Mouse (Mus musculus) neural tube, embryonic 12.5 days (tissue): ENCODE measurements around the gene Snd1. TPM values are rescaled to one million over a fixed set of nuclear protein-coding genes. Genes with fewer than 3 reads are reported as not detected.

Experiments
- ATAC-seq: fragments of 200-750 bp; cut with Nextera tagmentation; 2 replicates; pipeline ENCODE4 v1.8.0; 2017; ENCODE audit warnings: low read depth, mild to moderate bottlenecking, moderate TSS enrichment, moderate library complexity; ENCODE audit not compliant: low FRiP score
- H3K27ac ChIP-seq: fragments of 300-500 bp; sonication (generic); 2 replicates; pipeline ENCODE4 v1.5.1; 2016
- H3K27me3 ChIP-seq: fragments of 300-500 bp; sonication (generic); replicated peaks from 2 replicates; pipeline ENCODE4 v1.6.1; 2016; ENCODE audit warnings: mild to moderate bottlenecking
- H3K36me3 ChIP-seq: fragments of 300-500 bp; sonication (generic); 2 replicates; pipeline ENCODE4 v1.6.1; 2016; ENCODE audit warnings: mild to moderate bottlenecking
- H3K4me1 ChIP-seq: fragments of 300-500 bp; sonication (generic); 2 replicates; pipeline ENCODE4 v1.6.1; 2016
- H3K4me2 ChIP-seq: fragments of 300-500 bp; sonication (generic); replicated peaks from 2 replicates; pipeline ENCODE4 v1.6.1; 2016; ENCODE audit warnings: mild to moderate bottlenecking
- H3K4me3 ChIP-seq: fragments of 300-500 bp; sonication (generic); 2 replicates; pipeline ENCODE4 v1.5.1; 2016
- H3K9ac ChIP-seq: fragments of 300-500 bp; sonication (generic); 2 replicates; pipeline ENCODE4 v1.6.1; 2016; ENCODE audit warnings: mild to moderate bottlenecking
- H3K9me3 ChIP-seq: fragments of 300-500 bp; sonication (generic); 2 replicates; pipeline ENCODE4 v1.6.1; 2016; ENCODE audit warnings: mild to moderate bottlenecking
- WGBS: fragments of 180-500 bp; shearing (Covaris S2); methylation state at CpG from one replicate; pipeline ENCODE4 v1.1.7; 2016; 5-methylcytosine and 5-hydroxymethylcytosine counted together
- polyA plus RNA-seq: library from polyadenylated mRNA; unstranded; fragments of >200 nt; fragmentation: Nextera tagmentation; extraction: Ambion mirVana; gene quantifications from 2 replicates; pipeline ENCODE4 v1.2.1, GENCODE M21; 2016

Snd1 gene
- polyA plus RNA-seq, 1 experiment from 2014 or later, result 101 TPM

DNA sequence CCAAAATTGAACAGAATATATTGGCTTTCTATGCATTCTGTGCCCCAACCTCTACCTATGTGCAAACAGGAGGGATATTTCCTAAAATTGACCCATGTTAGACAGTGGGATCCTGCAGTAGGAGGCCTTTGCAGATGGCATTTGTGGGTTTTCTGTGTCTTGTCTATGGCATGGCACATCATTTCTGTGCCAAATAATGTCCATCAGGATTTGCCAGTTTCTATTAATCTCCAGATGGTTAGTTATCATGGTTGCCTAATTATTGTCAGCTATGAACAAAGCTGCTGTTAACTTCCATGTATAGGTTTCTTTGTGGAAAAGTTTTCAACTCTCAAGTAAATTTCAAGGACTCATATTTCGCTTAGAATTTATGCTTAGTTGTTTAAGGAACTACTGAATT is 192.6 kb downstream of the Snd1 start:
- Histone ChIP-seq H3K9me3 (no peaks in the 10 kb centered on the region), H3K9ac (no peak overlapping the region), H3K4me2 (no peak overlapping the region), H3K27me3 (no peaks in the 10 kb centered on the region), H3K27ac (no peak overlapping the region), H3K4me1 (no peaks in the 10 kb centered on the region), H3K36me3 (no peaks in the 10 kb centered on the region), H3K4me3 (no peak overlapping the region)
- no peak for ATAC-seq
- 95% methylated on average over 1 of the region's 1 CpGs for WGBS

DNA sequence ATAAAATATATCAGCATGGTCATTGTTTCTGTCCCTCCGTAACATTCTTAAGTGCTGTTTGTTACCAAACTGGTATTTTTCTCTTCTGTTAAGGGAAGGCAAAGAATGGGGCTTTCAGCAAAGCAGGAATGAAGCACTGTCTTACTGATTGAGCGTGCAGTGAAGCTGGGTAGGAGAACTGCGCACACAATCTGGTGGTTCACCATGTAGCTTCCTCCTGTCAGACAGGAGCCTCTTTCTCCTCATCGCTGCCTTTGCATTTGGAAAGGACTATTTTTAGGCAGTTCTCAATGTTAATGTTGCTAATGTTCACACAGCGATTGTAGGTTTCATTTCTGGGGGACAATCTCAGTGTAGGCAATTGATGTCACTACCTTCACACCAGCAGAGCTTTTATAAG is 194.3 kb downstream of the Snd1 start:
- Histone ChIP-seq H3K9me3 (no peaks in the 10 kb centered on the region), H3K36me3 (no peaks in the 10 kb centered on the region), H3K4me2 (no peak overlapping the region), H3K4me3 (no peak overlapping the region), H3K27me3 (no peaks in the 10 kb centered on the region), H3K9ac (no peak overlapping the region), H3K27ac (no peak overlapping the region), H3K4me1 (no peaks in the 10 kb centered on the region)
- WGBS, result 90% methylated on average over 5 of the region's 5 CpGs
- no peak for ATAC-seq

DNA sequence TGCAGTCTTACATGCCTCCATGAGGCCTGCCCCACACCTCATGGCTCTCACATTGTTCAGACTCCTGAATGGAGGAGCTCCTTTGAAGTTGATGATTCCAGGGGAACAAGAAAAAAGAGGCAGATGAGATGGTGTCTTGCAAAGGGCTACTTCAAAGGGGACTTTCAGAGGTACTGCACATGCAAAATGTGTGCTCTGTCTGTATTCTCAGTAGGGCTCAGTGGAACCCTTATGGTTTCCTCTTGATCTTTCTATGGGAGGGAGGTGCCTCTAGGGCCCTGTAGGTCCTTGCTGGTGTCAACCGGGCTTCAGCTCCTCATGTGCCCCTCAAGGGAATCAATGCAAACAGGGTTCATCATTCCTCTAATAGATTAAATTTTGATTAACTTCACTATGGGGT is 197.4 kb downstream of the Snd1 start:
- H3K4me1 ChIP-seq, result no peaks in the 10 kb centered on the region
- WGBS, result 69% methylated on average over 1 of the region's 1 CpGs
- H3K27ac ChIP-seq, result no peak overlapping the region

DNA sequence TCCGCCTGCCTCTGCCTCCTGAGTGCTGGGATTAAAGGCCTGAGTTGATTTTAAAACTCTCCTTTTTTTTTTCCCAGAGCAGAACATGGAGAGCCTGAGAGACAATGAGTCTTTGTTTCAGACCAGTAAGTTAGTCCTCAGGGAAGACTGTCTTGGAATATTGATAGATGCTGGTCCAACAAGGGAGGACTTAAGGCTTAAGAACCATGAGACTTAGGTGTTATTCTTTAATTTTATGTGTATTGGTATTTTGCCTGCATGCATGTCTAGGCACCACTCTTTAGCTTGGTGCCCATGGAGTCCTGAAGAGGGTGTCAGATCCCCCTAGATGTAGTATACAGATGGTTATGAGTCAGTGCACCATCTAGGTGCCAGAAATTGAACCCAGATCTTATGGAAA is 199.7 kb downstream of the Snd1 start:
- Histone ChIP-seq H3K4me2 (no peak overlapping the region), H3K27ac (no peak overlapping the region), H3K4me3 (no peak overlapping the region), H3K27me3 (no peaks in the 10 kb centered on the region), H3K9ac (no peak overlapping the region), H3K36me3 (no peaks in the 10 kb centered on the region), H3K4me1 (no peaks in the 10 kb centered on the region), H3K9me3 (no peaks in the 10 kb centered on the region)
- 92% methylated on average over 1 of the region's 1 CpGs for WGBS
- ATAC-seq, result no peak

More for the DNA sequence above, 197.4 kb downstream of the Snd1 start:
- H3K4me2 ChIP-seq, result no peak overlapping the region
- H3K9me3 ChIP-seq, result no peaks in the 10 kb centered on the region
- no peak overlapping the region for H3K4me3 ChIP-seq
- H3K9ac ChIP-seq, result no peak overlapping the region
- no peaks in the 10 kb centered on the region for H3K27me3 ChIP-seq
- H3K36me3 ChIP-seq, result no peaks in the 10 kb centered on the region
- no peak for ATAC-seq

DNA sequence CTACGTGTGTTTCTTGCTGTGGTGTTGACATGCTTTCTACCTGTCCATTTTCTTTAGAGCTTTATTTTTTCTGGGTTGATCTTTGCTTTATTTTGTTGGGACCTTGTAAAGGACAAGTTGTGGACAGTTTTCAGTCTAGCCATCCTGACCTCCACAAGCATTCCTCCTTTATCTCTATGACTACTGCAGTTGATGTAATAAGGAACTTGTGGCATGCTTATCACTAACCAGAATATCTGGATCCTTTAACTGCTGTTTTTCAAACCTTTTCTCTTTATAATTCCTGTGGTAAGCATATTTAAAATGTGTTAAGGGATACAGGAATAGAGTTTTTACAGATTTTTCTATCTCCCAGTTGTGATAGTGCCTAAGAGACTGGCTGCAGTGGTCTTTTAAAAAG is 204.0 kb downstream of the Snd1 start:
- no peak for ATAC-seq
- peaks cover 7% of the 10 kb centered on the region; the same call in 1 of the 2 replicates for H3K4me1 ChIP-seq
- H3K27ac ChIP-seq, result no peak overlapping the region
- no peak overlapping the region for H3K9ac ChIP-seq
- no peak overlapping the region for H3K4me3 ChIP-seq
- H3K27me3 ChIP-seq, result no peaks in the 10 kb centered on the region
- no peaks in the 10 kb centered on the region for H3K36me3 ChIP-seq
- no peak overlapping the region for H3K4me2 ChIP-seq
- no peaks in the 10 kb centered on the region for H3K9me3 ChIP-seq
- 92% methylated on average over 1 of the region's 1 CpGs for WGBS

DNA sequence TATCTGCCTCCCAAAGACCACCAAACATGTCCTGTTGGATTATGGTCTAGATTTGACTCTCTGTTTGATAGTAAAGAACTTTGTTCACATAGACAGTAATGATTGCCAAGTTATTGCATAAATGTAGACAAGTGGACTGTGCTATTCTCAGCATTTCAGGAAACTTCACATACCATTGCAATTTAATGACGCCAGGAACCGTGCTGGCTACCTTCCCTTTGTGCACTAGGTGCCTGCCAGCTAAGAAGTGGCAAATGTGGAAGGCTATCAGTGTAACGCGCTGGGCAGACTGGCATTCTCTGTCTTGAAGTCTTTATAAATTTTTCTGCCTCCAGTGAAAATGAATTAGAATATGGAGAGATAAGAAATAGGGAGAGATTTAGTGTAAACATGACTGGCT is 205.6 kb downstream of the Snd1 start:
- H3K27ac ChIP-seq, result no peak overlapping the region
- no peak for ATAC-seq
- H3K27me3 ChIP-seq, result no peaks in the 10 kb centered on the region
- 85% methylated on average over 4 of the region's 4 CpGs for WGBS
- H3K4me3 ChIP-seq, result no peak overlapping the region
- no peak overlapping the region for H3K4me2 ChIP-seq
- H3K4me1 ChIP-seq, result peaks cover 7% of the 10 kb centered on the region; the same call in 1 of the 2 replicates
- no peaks in the 10 kb centered on the region for H3K36me3 ChIP-seq
- no peaks in the 10 kb centered on the region for H3K9me3 ChIP-seq
- H3K9ac ChIP-seq, result no peak overlapping the region

DNA sequence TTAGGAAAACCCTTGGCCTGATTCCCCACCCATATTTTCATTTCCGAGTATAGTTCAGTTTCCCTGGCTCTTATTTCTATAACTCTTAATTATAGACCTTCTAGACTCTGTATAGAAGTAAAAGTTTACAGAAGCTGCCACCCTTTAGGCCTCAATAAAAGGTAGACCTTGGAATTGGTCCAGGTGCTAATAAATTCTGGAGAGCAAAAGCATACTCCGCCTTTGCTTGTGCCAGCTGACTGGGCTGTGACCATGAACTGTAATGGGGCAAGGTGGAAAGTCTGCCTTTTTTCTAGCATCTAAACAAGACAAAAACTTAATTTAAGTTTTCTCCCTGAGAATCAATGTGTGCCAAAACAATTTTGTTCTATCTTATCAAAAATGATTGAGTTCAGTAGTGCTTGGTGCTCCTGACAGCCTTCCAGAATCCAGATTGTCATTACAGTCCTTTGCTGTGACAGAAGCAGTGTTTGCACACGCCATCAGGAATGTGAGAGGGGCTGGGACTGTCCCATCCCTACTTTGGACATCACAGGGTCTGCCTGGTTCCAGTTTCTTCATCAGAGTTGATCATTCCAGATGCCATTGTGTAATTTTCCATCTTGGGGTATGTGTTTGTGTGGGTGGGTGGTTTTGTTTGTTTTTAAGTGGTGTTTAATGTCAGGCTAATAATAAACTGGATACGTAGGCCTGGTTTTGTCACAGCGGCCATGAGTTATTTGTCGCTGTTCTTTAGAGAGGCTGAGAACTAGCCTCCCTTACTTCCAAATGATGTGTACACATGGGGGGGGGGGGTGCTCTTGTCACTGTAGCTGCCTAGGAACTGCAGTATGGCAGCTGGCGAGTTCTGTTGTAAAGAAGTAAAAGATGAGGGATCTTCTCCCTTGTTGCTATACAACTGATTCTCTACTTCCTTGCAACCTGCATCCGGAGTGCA is 206.8 kb downstream of the Snd1 start:
- Histone ChIP-seq H3K9ac (no peak overlapping the region), H3K4me3 (no peak overlapping the region), H3K4me2 (no peak overlapping the region), H3K27ac (no peak overlapping the region), H3K27me3 (no peaks in the 10 kb centered on the region), H3K9me3 (no peaks in the 10 kb centered on the region), H3K36me3 (no peaks in the 10 kb centered on the region), H3K4me1 (peaks cover 7% of the 10 kb centered on the region; the same call in 1 of the 2 replicates)
- no peak for ATAC-seq
- 86% methylated on average over 8 of the region's 8 CpGs for WGBS

DNA sequence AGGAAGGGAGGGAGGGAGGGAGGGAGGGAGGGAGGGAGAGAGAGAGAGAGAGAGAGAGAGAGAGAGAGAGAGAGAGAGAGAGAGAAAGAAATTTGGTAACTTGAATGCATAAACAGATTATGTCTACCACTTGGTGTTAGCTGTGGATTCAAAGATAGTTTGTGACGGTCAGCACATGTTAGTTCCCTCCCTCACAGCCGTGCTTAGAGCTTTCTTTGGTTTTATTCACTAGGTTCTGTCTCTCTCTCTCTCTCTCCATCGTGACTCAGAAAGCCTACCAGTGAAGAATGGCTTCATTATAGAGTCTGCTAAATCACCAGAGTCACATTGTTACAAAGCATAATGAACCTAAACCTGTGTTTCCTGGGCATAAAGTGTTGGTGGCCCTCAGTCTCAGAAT is 210.1 kb downstream of the Snd1 start:
- Histone ChIP-seq H3K36me3 (no peaks in the 10 kb centered on the region), H3K4me3 (no peak overlapping the region), H3K4me2 (no peak overlapping the region), H3K9ac (no peak overlapping the region), H3K27ac (no peak overlapping the region), H3K27me3 (no peaks in the 10 kb centered on the region), H3K4me1 (peaks cover 7% of the 10 kb centered on the region; the same call in 1 of the 2 replicates), H3K9me3 (no peaks in the 10 kb centered on the region)
- no peak for ATAC-seq
- 43% methylated on average over 3 of the region's 3 CpGs for WGBS

DNA sequence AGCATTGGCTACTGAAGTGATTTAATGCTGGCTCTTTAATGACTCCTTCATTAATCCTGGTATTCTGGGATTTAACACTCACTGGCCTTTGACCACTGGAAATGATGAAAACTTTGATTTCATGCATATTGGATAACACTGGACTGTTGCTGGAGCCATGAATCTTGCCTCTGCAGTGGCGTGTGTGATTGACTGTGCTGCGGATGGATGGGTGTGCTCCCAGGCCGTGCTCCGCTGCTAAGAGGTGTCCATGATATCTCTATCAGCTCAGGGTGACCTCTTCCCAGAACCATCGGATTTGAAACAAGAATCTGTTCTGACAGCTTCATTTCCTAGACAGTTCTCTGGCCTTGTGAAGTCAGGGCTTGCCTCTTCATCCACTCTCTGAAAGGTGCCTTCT is 210.8 kb downstream of the Snd1 start:
- Histone ChIP-seq H3K4me2 (no peak overlapping the region), H3K9me3 (no peaks in the 10 kb centered on the region), H3K27me3 (no peaks in the 10 kb centered on the region), H3K9ac (no peak overlapping the region), H3K4me1 (peaks cover 5% of the 10 kb centered on the region; the same call in 1 of the 2 replicates), H3K4me3 (no peak overlapping the region), H3K27ac (no peak overlapping the region), H3K36me3 (no peaks in the 10 kb centered on the region)
- WGBS, result 82% methylated on average over 5 of the region's 5 CpGs
- ATAC-seq, result no peak

DNA sequence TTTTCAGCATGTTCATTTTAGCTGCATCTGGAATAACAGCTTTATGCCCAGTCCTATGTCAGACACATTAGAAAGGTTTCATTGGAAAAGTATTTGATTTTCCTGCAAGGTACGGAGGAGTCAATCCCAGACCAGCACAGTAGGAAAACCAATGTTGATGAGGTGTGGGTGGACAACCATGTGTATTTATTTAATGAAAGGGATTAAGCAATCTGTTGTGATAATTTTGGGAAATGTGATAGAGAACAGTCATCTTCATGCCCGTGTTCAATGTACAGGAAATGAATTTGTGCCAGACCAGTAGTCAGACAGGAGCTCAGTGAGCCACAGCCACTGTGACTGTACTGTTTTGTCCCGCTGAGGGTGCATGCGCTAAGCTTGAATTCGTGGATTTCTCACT is 212.8 kb downstream of the Snd1 start:
- no peak for ATAC-seq
- H3K36me3 ChIP-seq, result no peaks in the 10 kb centered on the region
- H3K27ac ChIP-seq, result no peak overlapping the region
- H3K4me2 ChIP-seq, result no peak overlapping the region
- no peaks in the 10 kb centered on the region for H3K27me3 ChIP-seq
- 95% methylated on average over 5 of the region's 5 CpGs for WGBS
- H3K4me3 ChIP-seq, result no peak overlapping the region
- no peaks in the 10 kb centered on the region for H3K9me3 ChIP-seq
- H3K9ac ChIP-seq, result no peak overlapping the region
- no peaks in the 10 kb centered on the region for H3K4me1 ChIP-seq

DNA sequence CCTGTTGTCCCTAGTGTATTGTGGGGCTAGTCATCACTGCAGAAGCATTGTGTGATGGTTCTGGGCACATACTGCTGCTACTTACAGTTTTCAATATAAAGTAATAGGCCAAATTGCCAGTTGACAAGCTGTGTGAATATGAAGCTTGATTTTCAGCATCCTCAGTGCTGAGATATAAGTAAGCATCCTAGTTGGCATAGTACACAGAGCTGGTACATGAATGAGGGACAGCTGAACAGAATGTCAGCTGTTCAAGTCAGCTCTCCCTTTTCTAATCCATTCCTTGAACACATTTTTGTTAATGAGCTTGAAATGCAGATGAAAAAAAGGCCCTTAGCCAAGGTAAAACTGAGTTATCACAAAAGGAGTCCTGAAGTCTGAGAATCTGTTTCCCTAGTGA is 217.7 kb downstream of the Snd1 start:
- Histone ChIP-seq H3K27ac (no peak overlapping the region), H3K27me3 (no peaks in the 10 kb centered on the region), H3K4me1 (no peaks in the 10 kb centered on the region), H3K9ac (no peak overlapping the region), H3K4me2 (no peak overlapping the region), H3K9me3 (no peaks in the 10 kb centered on the region), H3K36me3 (no peaks in the 10 kb centered on the region), H3K4me3 (no peak overlapping the region)
- no peak for ATAC-seq

DNA sequence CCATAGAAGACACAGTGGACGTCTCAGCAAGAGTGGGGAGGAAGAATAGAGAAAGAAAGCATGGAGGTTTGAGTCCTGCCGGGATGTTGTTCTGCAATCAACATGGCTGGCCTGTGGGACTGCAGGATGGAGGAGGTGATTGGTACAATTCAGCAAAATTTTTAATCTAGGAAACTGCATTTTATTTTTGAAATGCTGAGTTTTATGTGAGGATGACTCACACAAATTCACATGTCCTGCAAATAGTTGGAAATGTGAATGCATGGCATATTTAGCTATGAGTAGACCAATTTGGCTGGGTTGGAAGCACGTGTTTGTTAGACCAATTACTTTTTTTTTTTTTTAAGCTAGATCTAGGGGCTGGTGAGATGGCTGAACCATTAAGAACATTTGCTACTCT is 222.3 kb downstream of the Snd1 start:
- H3K4me2 ChIP-seq, result no peak overlapping the region
- H3K36me3 ChIP-seq, result no peaks in the 10 kb centered on the region
- no peak overlapping the region for H3K4me3 ChIP-seq
- H3K27ac ChIP-seq, result no peak overlapping the region
- H3K4me1 ChIP-seq, result no peaks in the 10 kb centered on the region
- H3K9ac ChIP-seq, result no peak overlapping the region
- H3K9me3 ChIP-seq, result no peaks in the 10 kb centered on the region
- no peaks in the 10 kb centered on the region for H3K27me3 ChIP-seq
- WGBS, result 91% methylated on average over 3 of the region's 3 CpGs
- no peak for ATAC-seq

DNA sequence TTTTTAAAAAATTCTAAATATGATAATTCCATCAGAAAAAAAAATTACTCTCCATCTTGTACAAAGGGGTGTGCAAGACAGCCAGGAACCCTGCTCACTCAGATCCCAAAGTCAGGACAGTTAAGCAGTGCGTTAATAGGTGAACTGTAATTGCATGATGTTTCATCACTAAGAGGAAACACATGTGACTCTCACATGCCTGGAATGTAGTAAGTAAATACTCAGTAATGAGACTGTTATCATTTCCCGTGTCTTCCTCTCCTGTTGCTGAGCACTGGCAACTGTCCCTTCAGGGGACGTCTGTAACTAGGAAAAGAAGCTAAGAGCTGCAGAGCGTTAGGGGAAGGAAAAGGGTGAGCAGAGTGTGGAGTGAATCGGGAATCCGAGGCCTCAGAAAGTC is 229.7 kb downstream of the Snd1 start:
- H3K27ac ChIP-seq, result no peak overlapping the region
- no peak overlapping the region for H3K4me3 ChIP-seq
- ATAC-seq, result no peak
- no peaks in the 10 kb centered on the region for H3K27me3 ChIP-seq
- WGBS, result 65% methylated on average over 6 of the region's 6 CpGs
- H3K36me3 ChIP-seq, result no peaks in the 10 kb centered on the region; the same call in 1 of the 2 replicates
- no peak overlapping the region for H3K4me2 ChIP-seq
- H3K9ac ChIP-seq, result no peak overlapping the region
- no peaks in the 10 kb centered on the region for H3K9me3 ChIP-seq
- no peaks in the 10 kb centered on the region for H3K4me1 ChIP-seq
